Mouse (Mus musculus) forelimb bud, embryonic 11.5 days (tissue): ENCODE data around the gene Tmco4.

Experiments
- DNase-seq: peaks from one replicate; pipeline ENCODE4 v3.0.0-alpha.2; 2012; ENCODE audit warnings: low read depth, low spot score

The Tmco4 gene

DNA sequence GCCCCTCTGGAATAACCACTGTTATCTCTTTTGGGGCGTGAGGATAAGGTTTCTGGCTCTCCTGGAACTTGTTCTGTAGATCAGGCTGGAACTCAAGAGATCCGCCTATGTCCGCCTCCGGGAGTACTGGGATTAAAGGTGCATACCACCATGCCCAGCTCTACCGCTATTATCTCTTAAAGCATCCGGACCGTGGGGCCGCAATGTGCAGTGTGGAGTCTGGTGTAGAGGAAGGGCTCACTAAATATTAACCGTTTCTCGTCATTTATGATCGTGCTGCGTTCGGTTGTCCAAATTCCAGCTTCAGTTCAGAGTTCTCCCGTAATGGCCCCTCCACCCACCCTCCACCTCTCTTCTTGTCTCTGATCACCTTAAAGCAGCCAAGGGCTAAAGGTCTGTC is 45.7 kb downstream of the Tmco4 start:
- DNase-seq: no peak

DNA sequence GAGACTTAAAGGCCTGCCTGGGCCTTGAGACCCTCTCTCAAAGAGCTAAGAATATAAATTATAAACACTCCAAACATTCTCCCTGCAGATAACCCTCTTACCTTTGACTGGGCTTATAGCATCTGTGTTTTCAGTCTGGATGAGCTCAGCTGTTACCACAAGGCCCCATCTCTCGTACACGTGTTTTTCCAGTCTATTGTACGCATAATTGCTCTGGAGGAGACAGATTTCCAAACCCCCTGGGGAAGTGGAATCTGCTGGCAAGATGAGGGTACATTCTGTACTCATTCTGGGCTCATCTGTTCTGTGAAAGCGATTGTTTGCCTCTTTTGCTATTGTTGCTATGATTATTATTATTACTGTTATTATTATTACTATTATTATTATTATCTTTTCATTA is 46.3 kb downstream of the Tmco4 start:
- DNase-seq: no peak

DNA sequence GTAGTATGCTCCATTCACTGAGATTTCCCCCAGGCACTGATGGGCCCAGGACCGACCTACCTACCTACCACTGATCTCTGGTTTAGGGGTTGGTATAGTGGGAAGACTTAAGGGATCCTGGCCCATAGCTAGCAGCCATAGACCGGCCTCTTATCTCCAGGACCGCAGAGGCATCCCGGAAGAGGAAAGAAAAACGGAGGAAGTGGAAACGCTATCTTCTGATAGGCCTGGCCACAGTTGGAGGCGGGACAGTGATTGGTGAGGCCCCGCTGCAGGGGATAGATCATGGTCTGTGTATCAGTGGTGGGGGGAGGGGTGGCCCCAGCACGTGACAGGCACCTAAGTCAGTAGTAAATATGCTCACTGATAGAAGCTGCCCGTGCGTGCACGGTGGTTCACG is 46.7 kb downstream of the Tmco4 start:
- DNase-seq: no peak

DNA sequence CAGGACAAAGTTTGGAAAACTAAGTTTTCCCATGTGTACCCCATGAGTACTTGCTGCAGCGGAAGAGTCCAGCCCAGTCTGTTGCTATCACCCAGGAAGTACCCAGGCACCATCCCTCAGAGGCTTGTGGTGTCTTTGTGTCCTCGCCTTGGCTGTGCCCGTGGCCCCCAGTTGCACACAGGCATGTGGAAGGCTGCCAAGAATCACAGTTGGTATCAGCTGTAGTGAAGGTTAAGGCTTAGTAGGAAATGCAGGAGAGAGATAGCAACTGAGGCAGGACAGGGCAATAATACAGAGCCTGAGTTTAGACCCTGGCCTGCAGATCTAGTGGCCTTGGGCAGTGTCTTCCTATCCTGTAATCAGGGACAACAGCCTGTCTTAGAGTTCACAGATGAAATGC is 47.7 kb downstream of the Tmco4 start:
- no peak for DNase-seq

DNA sequence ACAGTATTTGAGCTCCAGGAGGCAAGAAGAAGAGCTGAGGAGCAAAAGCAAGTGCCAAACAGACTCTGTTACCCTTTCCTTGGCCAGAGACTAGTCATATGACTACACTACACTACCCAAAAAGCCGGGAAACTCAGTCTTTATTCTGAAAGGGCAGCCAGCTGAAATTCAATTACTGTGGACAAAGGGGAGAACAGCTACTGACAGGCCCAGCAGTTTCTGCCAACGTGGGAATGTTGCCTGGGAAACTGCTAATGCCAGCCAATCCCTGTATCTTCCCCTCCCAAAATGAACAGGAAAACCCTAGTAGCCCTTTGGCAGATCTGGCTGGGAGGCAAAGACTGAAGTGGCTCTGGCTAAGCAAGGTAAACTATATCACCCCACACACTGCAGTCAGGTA is 51.7 kb downstream of the Tmco4 start:
- no peak for DNase-seq

DNA sequence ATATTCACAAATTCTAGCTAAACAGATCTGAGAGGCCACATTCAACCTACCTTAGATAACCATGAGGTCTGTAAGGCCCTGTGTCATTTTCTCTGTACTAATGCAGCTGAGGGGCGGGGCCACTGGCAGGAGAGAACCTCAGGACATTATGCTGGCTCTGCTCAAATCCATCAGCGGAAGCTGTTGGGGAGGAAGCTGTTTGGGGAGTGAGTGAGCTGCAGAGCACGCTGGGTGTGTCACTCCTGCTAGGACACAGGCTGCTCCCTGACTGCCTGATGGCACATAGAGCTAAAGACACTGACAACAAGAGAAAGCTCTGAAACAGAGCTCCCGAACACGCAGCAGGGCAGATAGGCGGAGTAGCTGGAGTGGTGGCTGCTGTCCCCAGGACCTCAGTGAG is 58.0 kb downstream of the Tmco4 start:
- DNase-seq: no peak

DNA sequence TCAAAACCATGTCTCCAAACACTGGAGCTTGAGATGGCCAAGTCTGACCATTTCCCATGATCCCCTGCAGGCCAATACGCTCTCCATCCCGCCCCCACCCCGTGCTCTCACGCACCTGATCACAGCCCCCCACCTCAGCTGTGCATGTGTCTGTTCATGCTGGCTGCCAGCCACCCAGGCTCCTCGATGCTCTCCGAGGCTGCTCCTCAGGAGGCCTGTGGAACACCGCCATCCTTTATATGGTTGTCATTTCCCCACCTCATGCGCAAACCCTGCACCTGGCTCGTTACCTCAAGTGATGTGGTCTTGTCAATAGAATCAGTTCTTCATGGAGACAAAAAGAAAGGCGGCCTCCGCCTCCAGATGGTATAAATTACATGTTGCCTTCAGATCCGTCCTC is 59.8 kb downstream of the Tmco4 start:
- DNase-seq: no peak

DNA sequence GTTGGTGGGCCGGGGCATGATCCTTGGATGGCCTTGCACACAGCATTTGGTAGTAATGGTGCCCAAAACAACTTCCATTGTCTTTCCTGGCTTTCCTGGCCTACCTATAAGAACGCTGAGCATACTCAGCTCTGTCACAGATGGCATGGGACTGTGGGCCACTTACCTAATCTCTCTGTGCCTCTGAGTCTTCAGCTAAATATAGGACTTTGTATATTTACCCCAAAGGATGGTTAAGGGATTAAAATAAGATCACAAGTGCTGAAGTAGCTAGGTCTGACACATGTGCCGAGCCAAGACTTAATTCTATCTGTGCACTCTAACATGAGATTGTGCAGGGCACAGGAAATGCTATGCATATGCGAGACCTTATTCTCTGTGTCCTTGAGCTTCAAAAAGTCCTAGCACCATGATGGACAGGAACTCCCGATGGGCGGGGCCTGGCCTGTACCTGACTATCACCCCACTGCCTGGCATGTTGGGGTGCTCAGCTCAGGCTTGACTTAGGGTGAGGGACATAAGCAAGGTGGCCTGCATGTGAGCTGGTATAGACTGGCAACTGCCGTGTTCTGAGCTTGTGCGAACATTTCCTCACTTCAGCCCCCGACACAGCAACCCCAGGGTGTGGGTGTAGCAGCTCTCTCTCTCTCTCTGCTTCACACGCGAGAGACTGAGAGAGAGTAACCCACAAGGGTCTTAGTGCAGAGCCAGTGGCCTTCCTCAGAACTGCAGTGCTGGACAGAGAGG is 60.7 kb downstream of the Tmco4 start:
- DNase-seq: no peak

DNA sequence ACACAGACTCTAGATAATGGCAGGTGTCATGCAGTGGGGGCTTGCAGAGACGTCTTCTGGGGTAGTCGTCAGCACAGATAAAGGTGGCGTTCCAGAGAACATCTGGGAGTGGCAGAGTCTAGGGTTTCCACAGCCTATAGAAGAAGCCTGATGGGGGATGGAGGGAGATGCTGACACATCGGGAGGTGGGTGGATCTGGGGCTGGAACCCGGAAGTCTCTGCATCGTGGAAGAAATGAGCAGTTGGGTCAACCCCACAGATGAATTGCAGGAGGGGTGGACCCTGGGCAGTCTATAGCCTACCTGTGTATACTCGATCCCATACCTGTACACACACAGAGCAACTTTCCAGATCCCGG is 61.3 kb downstream of the Tmco4 start:
- DNase-seq: no peak

DNA sequence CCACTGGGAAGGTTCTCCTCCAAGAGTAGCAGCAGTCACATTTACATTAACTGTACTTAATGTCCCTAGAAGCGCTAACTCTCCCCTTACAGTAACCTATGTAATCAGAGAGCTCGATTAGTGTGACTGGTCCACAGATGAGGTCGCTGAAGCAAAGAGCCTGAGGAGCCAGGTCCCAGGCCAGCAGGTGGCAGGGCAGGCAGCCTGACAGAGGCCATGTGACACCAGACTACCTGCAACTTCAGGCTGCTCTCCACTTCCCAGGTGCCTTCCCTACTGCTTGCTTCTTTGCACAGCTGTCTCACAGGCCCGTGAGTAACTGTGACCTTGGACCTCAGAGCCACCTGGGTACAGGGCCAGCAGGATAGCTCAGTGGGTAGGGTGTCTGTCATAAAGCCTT is 61.9 kb downstream of the Tmco4 start:
- DNase-seq: no peak

DNA sequence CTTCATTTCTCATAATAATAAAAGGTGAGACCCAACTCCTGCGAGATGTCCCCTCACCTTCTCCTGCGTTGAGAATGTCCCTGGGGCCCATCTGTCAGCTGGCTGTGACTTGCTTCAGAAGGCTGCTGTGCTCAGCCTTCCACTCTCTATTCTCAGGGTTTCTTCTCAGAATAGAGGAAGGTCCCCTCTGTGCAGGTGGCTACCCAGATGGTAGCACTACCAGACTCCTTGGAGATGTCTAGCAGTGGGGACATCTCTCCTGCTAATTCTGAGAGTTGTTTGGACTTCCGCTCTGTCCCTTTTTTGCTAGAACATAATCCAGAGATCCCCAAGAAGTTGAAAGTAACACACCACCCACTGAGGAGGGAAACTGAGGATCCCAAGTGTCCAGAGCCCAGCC is 62.3 kb downstream of the Tmco4 start:
- DNase-seq: no peak

DNA sequence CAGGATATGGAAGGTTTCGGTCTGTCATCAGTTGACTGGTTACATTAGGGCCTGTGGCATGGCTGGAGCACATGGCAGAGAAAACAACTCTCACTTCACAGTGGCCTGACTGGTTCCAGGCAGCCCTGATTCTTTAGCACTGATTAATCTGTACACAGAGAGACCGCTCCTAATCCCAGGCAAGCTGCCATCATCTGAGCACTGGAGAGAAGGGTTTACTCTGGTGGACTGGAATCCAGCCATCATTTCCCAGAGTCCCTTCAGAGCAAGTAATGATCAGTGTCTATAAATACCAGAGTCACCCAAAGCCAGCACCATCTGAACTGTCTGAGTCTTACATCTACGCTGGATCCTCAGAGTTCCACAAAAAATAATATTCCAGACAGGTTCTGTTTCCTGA is 63.1 kb downstream of the Tmco4 start:
- DNase-seq: no peak

DNA sequence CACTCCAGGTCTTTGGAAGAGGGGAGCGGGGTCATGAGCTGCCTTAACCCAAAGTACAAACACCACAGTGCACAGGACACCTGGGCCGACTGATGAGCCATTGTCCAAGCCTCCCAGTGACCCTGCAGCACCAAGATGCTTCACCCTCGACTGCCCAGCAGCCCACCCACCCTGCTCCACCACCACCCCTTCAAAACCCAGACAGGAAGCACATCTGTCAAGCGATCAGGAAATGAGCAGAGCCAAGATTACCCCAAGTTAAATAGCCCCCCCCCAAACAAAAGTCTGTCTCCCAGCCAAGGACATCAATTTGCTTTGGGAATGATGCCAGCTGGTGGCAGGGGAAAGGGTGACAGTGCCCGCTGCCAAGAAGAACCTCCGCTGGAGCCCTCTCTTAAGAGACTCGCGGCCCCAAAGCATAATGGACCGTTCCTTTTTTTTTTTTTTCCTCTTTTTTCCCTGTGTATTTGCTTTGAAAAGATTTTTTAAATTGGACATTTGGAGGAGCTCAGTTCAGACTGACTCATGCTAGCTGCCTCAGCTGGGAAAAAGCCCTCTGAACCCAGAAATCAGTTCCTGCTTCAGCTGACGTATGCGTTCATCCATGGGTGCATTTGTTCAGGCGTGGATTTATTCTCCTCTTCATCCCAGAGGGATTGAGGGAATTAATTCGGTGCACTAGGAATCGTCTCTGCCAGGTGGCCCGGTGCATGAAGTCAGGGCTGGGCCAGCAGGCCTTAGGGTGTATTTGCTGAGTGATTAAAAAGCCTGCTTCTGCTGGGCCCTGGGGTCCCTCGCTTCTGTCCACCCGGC is 65.3 kb downstream of the Tmco4 start:
- DNase-seq: no peak

DNA sequence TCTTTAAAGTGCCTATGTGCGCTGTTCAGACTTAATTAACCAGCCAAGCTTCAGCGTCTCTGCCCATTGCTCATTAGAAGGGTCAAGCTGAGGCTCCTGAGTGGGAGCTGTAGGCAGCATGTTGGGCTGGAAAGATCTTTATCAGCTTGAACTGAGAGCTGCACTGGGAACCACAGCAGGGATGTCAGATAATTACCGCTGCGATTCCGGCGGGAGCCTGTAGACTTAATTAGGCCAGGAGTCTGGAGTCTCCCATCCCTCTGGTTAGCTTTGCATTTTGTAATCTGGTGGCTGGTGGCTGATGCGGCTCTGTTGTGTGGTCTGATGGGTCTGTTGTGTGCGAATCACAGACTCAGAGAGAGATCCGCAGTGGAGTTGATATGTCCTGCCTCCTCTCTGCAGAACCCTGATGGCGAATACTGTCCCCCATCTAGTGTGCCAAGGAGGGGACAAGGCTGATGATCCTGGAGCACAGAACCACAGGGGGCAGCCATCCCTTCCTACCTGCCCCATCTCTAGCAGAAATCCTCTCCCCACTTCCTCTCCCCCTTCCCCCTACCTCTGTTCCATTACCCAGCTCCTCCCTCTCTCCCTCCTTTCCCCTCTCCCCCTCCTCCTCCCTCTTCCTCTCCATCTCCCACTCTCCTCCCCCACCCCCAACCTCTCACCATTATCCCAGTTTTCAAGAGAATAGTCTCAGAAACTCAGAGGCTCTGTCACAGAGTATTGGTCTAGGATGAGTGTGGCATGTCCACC is 67.6 kb downstream of the Tmco4 start:
- DNase-seq: peak; percentile 18

DNA sequence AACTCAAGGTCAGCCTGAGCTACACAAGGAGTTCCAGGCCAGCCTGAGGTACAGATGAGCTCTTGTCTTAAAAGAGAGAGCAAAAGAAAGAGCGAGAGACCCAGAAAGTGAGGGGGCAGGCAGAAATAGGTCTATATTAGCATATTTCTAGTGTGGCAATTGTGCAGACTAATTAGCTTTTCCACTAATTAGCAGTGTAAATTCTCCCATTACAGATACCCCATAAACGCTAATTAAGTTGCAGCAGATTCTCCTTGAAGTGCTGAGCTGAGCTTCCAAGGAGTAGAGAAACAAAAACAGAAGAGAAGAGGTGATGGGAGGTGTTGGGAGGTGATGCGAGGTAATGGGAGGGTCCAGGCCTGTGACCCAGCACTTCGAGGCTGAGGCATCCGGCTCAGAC is 69.9 kb downstream of the Tmco4 start:
- no peak for DNase-seq

DNA sequence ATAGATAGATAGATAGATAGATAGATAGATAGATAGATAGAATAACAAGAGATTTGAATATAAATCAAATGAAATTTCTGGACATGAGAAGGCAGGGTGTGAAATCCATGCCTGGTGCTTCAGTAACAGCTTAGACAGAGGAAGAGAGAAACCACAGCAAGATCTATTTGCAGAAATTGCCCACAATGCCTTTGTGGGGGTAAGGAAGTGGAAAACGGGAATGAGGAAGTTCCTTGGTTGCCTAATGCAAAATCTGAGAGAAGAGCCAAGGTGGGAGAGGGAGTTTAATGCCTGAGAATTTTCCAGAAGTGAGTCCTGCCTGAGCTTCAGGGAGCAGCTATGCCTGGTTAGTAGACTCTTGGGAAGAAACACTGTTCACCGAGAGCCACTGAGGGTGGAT is 70.9 kb downstream of the Tmco4 start:
- no peak for DNase-seq

DNA sequence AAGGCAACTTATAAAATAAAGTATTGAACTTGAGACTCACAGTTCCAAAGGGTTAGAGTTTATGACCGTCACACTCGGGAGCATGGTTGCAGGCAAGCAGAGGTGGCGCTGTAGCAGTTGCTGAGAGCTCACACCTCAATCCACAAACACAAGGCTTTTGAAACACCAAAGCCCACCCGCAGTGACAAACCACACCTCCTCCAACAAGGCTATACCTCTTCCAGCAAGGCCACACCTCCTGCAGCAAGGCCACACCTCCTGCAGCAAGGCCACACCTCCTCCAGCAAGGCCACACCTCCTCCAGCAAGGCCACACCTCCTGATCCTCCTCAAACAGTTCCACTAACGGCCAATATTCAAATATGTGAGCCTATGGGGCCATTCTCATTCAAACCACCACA is 71.9 kb downstream of the Tmco4 start:
- DNase-seq: no peak

DNA sequence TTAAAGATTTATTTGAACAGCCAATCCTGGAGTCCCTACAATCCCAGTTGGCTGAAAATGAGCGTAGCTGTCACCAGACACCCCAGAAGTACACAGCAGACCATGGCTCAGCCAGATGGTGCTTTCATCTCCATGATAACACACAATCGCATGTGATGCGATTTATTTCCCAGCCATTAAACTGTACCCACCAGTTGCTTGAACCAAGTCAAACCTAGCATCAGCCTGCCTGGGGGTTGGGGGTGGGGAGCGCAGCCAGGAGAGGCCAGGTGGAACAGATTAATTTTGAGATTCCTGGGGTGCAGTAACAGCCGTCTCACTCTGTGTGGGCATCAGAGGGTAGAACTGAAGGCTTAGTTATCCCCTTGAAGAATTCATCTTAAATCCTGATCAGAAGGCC is 73.7 kb downstream of the Tmco4 start:
- DNase-seq: peak; percentile 2

DNA sequence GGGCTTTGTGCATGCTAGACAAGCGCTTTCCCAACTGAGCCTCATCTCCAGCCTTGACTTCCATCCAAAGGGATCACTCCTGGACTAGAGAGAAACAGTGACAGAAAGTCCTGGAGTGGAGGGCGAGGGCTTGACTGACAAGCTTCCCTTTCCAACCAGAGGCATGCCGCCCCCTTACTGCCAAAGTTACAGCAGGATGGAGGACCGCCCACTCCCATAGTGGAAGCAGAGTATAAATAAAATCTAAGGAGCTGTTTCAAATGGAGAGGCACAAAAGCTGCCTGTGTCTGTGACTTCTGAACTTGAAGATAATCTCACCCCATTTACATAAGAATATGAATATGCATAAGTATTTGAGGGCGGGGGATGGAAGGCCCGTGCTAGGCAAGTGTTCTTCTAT is 75.8 kb downstream of the Tmco4 start:
- DNase-seq: no peak

DNA sequence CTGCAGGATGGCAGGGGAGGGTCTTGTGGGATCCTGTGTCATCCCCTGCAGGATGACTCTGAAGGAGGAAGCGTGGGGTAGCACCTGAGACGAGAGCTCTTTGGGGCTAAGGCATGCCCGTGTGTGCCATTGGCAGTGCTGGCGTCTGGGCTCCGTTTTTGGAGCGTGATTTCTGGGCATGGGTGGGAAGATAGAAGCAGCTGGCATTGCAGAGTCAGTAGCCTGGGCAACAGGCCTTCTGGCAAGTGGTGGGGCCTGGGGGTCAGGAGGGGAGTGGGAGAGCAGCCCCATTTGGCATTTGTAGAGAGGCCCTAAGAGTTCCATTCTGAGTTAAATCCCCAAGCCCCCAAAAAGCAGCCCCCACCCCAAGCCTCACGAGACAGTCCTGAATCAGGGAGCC is 80.1 kb downstream of the Tmco4 start:
- DNase-seq: no peak

DNA sequence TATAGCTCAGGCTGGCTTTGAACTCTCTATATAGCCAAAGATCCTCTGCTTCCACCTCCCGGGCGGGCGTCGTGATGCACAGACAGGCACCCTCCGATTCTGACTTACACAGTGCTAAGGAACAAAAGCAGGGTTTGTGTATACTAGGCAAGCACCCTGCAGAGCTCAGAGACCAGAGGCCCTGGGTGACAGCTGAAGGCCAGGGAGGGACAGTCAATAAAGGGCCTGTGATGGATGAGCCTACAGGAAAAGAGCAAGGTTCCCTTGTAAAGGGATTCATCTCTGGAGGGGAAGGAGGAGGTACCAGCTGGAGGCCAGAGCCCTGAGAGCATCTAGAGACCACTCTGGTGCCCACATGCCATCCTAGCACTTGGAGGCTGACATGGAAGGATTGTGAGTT is 80.7 kb downstream of the Tmco4 start:
- no peak for DNase-seq

DNA sequence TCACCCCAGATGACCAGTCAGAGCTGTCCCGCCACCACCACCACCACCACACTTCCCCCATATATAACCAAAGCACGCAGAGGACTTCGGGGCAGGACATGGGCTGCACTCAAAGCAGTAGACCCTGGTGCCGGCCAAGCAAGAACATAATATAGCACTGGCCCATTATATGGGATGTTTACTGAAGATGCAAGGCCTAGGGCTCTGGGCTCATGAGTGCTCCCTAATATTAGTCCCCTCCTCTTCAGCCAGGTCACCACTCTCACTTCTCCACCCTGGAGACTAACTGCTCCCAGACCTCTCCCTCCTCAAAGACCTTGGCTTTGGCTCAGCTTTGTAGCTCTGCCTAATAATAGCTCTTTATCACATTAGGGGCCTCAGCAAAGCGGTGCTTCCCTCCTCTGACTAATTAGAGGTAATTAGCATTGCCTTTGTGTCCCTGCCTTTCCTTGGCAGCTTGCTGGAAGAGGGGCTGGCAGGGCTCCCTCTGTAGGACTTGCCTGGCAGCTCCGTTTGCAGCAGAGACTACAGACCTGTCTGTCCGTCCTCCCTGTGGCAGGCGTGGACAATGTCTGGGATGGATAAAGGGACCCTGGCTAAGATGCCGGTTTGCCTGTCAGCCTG is 81.7 kb downstream of the Tmco4 start:
- DNase-seq: no peak
